Mouse (Mus musculus) urinary bladder, postnatal 36 days (tissue): ENCODE results near the gene Hp.

Source experiments
- DNase-seq, 2 experiments: peaks; one replicate each; pipeline ENCODE4 v3.0.0; 2022; ENCODE audit warnings: low spot score in 2 of 2, mixed read lengths in 1 of 2

The Hp gene

DNA sequence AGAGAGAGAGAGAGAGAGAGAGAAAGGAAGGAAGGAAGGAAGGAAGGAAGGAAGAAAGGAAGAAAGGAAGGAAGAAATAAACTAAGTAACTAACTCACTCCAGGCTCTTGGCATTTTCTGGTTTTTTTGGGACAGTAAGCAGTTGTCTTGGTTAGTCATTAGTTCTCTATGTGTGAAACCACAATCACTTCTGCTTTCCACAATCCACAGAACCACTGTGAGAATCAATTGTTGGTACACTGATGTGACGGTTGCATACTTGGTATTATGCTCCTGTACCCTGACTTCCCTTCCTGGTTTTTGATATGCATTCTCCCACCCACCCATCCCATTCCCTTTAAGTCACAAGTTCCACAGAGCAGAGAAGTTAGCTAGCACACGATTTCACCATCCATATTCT, 15.1 kb downstream of the Hp start:
- no peak for DNase-seq

DNA sequence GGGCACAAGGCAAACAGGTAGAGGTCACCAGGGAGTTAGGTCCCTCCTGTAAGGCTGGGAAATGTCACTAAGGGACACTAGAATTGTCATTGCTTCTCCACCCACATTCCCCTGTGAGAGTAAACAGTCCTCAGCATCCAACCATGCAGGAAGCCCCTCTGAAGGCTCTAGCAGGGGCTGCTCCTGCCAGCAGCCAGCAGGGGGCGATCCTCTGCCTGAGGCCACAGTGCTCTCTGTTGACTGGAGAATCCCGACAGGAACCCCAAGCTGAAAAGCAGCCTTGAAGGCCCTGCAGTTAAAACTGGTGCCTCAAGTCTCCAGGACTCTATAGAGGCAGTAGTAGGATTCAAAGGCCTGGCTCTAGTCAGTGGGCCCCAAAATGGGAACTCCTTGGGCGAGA, 27.3 kb downstream of the Hp start:
- no peak for DNase-seq

DNA sequence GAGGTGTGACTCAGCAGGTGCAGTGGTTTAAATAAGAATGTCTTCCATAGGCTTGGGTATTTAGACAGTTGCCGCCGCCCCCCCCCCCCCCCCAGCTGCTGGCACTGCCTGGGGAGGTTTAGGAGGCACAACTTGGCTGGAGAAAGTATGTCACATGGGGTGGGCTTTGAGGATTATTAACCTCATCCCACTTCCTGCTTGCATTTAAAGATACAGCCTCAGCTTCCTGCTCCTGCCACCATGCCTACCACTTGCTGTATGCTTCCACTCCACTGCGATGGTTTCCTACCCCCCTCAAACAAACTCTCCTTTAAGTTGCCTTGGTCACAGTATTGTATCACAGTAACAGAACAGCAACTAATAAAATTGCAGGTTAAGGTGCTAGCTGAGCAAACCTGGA, 34.9 kb downstream of the Hp start:
- no peak for DNase-seq

DNA sequence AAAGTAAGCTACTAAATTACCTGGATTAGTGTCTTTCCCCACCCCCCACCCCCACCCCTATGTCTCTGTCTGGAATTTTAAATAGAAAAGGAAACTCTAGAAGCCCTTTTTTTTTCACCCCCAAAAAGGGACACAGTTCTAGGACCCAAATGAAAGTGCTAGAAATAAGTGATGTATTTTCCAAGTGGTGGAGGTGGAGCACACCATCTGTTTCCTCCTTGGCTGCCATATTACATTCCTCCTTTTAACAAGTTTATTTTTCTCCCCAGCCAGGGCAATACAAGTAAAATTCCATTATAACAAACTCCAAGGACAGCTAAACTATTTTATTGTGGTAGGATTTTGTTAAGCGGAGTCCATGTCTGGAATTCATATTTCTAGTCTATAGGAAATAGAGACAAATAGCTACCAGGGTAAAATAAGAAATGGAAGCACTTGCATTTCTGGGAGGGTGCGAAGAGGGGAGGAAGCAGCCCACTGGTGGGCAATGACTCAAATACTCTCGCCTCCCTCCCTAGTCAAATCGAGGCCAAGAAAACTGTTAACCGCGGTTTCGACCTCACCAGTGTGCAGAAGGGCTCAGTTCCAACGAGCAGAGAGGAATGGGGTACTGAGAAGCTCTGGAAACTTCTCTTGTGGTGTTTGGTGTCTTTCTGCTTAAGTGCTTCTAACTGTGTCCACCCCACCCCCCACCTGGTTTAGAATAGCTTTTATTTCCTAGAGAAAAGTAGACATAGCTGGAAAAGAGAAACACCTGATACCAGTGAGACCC, 36.0 kb downstream of the Hp start:
- no peak for DNase-seq

- no peak for DNase-seq
Observed at GRCm38 (mm10) chr8:109542165-109542564, 36.8 kb downstream of the Hp start.

- DNase-seq, result peak; percentile 50 to 62
Observed at GRCm38 (mm10) chr8:109536703-109537102, 42.3 kb downstream of the Hp start.

DNA sequence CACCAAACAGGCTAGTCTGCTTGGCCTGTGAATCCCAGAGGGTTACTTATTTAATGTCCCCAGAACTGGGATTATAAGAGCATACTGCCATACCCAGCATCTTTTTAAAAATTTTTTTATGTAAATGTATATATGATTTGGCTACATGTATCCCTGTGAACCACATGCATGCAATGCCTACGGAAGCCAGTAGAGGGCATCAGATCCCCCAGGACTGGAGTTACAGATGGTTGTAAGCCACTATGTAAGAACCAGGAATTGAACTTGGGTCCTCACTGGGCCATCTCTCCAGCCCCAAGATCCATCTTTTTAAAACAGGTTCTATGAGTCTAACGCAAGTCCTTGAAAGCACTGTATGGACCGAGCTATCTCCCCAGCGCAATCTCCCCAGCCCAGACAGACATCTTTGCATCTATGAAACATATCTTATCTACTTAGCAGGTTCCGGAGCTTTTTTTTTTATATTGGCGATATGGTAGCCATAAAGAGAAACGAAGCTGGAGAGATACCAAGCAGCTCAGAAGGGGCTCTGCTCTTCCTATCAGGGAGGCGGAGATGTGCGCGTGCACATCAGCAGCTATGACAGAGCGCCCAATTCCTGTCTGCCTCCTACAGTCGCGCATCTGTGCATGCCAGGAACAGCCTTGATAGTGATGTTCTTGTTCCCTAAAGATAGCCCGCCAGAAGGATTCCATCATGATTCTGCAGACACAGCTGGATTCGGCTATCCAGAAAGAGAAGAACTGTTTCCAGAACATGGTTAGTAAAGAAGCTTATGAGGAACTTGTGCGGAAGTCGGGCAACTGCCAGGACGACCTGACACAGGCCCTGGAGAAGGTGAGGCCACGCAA, 43.6 kb downstream of the Hp start:
- DNase-seq, result no peak
